Mouse (Mus musculus): ENCODE results near the gene Naa40.

DNA sequence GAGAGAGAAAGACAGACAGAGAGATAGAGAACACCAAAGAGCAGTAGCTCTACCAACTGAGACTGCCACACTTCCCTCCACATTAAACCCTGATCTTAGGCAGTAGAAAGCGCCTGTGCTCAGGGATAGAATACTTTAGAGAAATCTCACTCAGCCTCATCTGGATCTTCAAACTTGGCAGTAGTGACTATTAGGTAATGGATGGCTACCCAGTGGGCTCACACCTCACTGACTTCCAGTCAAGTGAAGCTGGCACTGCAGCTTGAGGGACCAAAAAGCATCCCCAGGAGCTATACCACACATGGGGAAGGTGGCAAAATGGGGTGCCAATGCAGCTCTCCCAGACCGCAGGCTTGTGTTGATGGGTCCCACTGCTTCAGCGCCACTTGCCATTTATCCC, 16.7 kb downstream of the Naa40 start:
- TF ChIP-seq ZNF384 (IDR thresholded peaks at IDR 0.05; ENCODE audit: low read depth, low read length) = no peak
- no peak for TF ChIP-seq MAFK (IDR thresholded peaks at IDR 0.05; ENCODE audit: insufficient read depth, low read depth, low read length)
- TF ChIP-seq ZC3H11A (IDR thresholded peaks at IDR 0.05; ENCODE audit: borderline replicate concordance, low read depth, low read length) = no peak
- TF ChIP-seq CHD2 (IDR thresholded peaks at IDR 0.05; ENCODE audit: low read depth, low read length) = no peak
